8 mouse cellular contexts compared by ENCODE assay signal in the genomic region with DNA sequence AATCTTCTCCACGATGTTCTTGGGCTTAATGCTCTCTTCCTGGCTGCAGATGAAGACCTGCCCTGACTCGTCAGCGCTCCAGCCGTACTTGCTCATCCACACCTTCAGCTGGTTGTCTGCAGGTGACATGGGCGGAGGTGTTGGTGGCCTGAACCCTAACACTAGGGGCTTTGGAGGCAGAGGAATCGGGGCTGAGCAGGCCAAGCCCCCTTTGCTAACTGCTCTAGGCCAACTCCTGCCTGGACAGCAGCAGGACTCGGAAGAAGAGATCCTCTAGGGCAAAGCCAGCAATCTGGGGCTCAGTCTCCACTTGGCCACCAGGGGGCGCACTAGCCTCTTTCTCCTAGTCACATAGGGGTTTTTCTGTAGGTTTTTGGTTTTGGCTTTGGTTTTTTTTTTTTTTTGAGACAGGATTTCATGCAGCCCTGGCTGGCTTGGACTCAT. TPM values are rescaled to one million over a fixed set of nuclear protein-coding genes. Genes with fewer than 3 reads are reported as not detected.
DNase-seq lines count a peak whose midpoint lies in the region; ATAC-seq and TF ChIP-seq lines count a peak whose summit lies in the region.

No protein-coding gene starts in this region.

- no peak overlapping the region for H3K4me3 ChIP-seq in neural tube, embryonic 15.5 days (replicated peaks)
- no peak overlapping the region for H3K4me3 ChIP-seq in liver, embryonic 13.5 days (replicated peaks)
- no peak overlapping the region for H3K4me3 ChIP-seq in olfactory bulb, adult 2 months (ENCODE audit: insufficient read depth, low read depth, low read length)

- no peaks in the 10 kb centered on the region for H3K9me3 ChIP-seq in neural tube, embryonic 15.5 days (replicated peaks)
- H3K9me3 ChIP-seq in liver, embryonic 13.5 days (replicated peaks): no peaks in the 10 kb centered on the region

- H3K36me3 ChIP-seq in neural tube, embryonic 15.5 days: peaks cover 56% of the 10 kb centered on the region
- H3K36me3 ChIP-seq in liver, embryonic 13.5 days: peaks cover 70% of the 10 kb centered on the region

- H3K9ac ChIP-seq in neural tube, embryonic 15.5 days (replicated peaks): no peak overlapping the region
- H3K9ac ChIP-seq in liver, embryonic 13.5 days: no peak overlapping the region

- H3K27me3 ChIP-seq in neural tube, embryonic 15.5 days (replicated peaks): no peaks in the 10 kb centered on the region
- H3K27me3 ChIP-seq in liver, embryonic 13.5 days: no peaks in the 10 kb centered on the region

- H3K27ac ChIP-seq in neural tube, embryonic 15.5 days (replicated peaks): no peak overlapping the region
- no peak overlapping the region for H3K27ac ChIP-seq in liver, embryonic 13.5 days
- no peak overlapping the region for H3K27ac ChIP-seq in olfactory bulb, adult 2 months (ENCODE audit: insufficient read depth, low read depth, low read length)

- TF ChIP-seq POLR2A in olfactory bulb, adult 2 months (IDR thresholded peaks at IDR 0.05; ENCODE audit: insufficient read depth, low read depth, low read length): no peak

- WGBS in neural tube, embryonic 15.5 days: 71% methylated on average over 8 of the region's 8 CpGs
- 67% methylated on average over 8 of the region's 8 CpGs for WGBS in liver, embryonic 13.5 days (ENCODE audit: insufficient replicate concordance)
- WGBS in olfactory bulb, adult 2 months: 70% methylated on average over 8 of the region's 8 CpGs

- H3K4me2 ChIP-seq in neural tube, embryonic 15.5 days: no peak overlapping the region
- no peak overlapping the region for H3K4me2 ChIP-seq in liver, embryonic 13.5 days

- peak; percentile 83 for DNase-seq in neural tube, embryonic 10.5 days (ENCODE audit: extremely low spot score, low spot score)
- DNase-seq in cerebellum, adult 9-10 months: peak; percentile 74
- peak; percentile 52 to 63 for DNase-seq in gastrocnemius, adult 8-10 months (ENCODE audit: low spot score in 2 of 2)
- DNase-seq in kidney, postnatal 14 days: peak; percentile 82
- peak; percentile 63 for DNase-seq in liver, embryonic 13.5 days
- DNase-seq in thymus, postnatal 0 days (ENCODE audit: low spot score): peak; percentile 74

- peak; percentile 86 for TF ChIP-seq CTCF in olfactory bulb, adult 2 months (IDR thresholded peaks at IDR 0.05; ENCODE audit: insufficient read depth, low read depth, low read length)

- ATAC-seq in neural tube, embryonic 15.5 days (ENCODE audit: low FRiP score): no peak
- 0 out of 2 replicates have a peak, but pooled peaks have one; percentile 22 for ATAC-seq in liver, embryonic 13.5 days (ENCODE audit: low read depth)

- H3K4me1 ChIP-seq in neural tube, embryonic 15.5 days: no peaks in the 10 kb centered on the region
- peaks cover 26% of the 10 kb centered on the region for H3K4me1 ChIP-seq in liver, embryonic 13.5 days (replicated peaks)
- no peaks in the 10 kb centered on the region for H3K4me1 ChIP-seq in olfactory bulb, adult 2 months (ENCODE audit: control insufficient read depth, insufficient read depth, low read length)

RNA-seq across cellular contexts. Expression of a gene that starts 9.1 kb away (rescaled TPM):
- 306 and 324 TPM in 2 replicates for polyA plus RNA-seq in neural tube, embryonic 15.5 days (2015; fragmentation: Nextera tagmentation; extraction: Ambion mirVana)
- total RNA-seq in gastrocnemius, adult 8-10 months (2022): 100 to 1,000 TPM; 130 to 143 (median 134) TPM
- 294 and 308 TPM in 2 replicates for polyA plus RNA-seq in liver, embryonic 13.5 days (2015; fragmentation: Nextera tagmentation; extraction: Ambion mirVana)
- not detected in 2 replicates for polyA plus RNA-seq in olfactory bulb, adult 2 months (2012; ENCODE audit: insufficient read depth, insufficient read length, low replicate concordance, missing spikeins)
- polyA plus RNA-seq in thymus, postnatal 0 days (2015; fragmentation: Nextera tagmentation; extraction: Ambion mirVana): 497 and 515 TPM in 2 replicates

RNA-seq across cellular contexts. Expression of a gene that starts 9.3 kb away (rescaled TPM):
- 10.3 and 19.2 TPM in 2 replicates for polyA plus RNA-seq in neural tube, embryonic 15.5 days (2015; fragmentation: Nextera tagmentation; extraction: Ambion mirVana)
- under 1 TPM; 0.22 to 0.82 (median 0.41) TPM for total RNA-seq in gastrocnemius, adult 8-10 months (2022)
- polyA plus RNA-seq in liver, embryonic 13.5 days (2015; fragmentation: Nextera tagmentation; extraction: Ambion mirVana): 27.4 and 29.1 TPM in 2 replicates
- not detected in 2 replicates for polyA plus RNA-seq in olfactory bulb, adult 2 months (2012; ENCODE audit: insufficient read depth, insufficient read length, low replicate concordance, missing spikeins)
- polyA plus RNA-seq in thymus, postnatal 0 days (2015; fragmentation: Nextera tagmentation; extraction: Ambion mirVana): 76.3 and 78.2 TPM in 2 replicates

RNA-seq across cellular contexts. Expression of a gene that starts 10.4 kb away (rescaled TPM):
- 141 and 177 TPM in 2 replicates for polyA plus RNA-seq in neural tube, embryonic 15.5 days (2015; fragmentation: Nextera tagmentation; extraction: Ambion mirVana)
- 10 to 100 TPM; 21.3 to 36.9 (median 28.2) TPM for total RNA-seq in gastrocnemius, adult 8-10 months (2022)
- polyA plus RNA-seq in liver, embryonic 13.5 days (2015; fragmentation: Nextera tagmentation; extraction: Ambion mirVana): 116 and 131 TPM in 2 replicates
- polyA plus RNA-seq in olfactory bulb, adult 2 months (2012; ENCODE audit: insufficient read depth, insufficient read length, low replicate concordance, missing spikeins): 498 TPM in 1 of 2 replicates, not detected in the other
- 133 and 138 TPM in 2 replicates for polyA plus RNA-seq in thymus, postnatal 0 days (2015; fragmentation: Nextera tagmentation; extraction: Ambion mirVana)

Comparison
In these comparisons a context has a peak if more than half of its experiments do, and no peak if none do; other contexts are left out.
1. RNA of a gene that starts 9.1 kb away (polyA plus RNA-seq): 497 to 515 TPM in thymus, postnatal 0 days, 294 to 308 TPM in liver, embryonic 13.5 days and 306 to 324 TPM in neural tube, embryonic 15.5 days; not detected in olfactory bulb, adult 2 months; every median in the first group is over 100 times any median in the second.
2. RNA of a gene that starts 9.3 kb away (polyA plus RNA-seq): 76.3 to 78.2 TPM in thymus, postnatal 0 days, 27.4 to 29.1 TPM in liver, embryonic 13.5 days and 10.3 to 19.2 TPM in neural tube, embryonic 15.5 days; not detected in olfactory bulb, adult 2 months; every median in the first group is over 10 times any median in the second.
3. Peak in every context shown above with its lines, with median percentiles within 50 percentile points of each other: DNase-seq.